Mouse (Mus musculus): ENCODE results near the gene Olfr884. TPM values are rescaled to one million over a fixed set of nuclear protein-coding genes. Genes with fewer than 3 reads are reported as not detected.

The Olfr884 gene
- polyA plus RNA-seq (2015; fragmentation: Nextera tagmentation; extraction: Ambion mirVana): not detected in 2 replicates

GRCm38 (mm10) chr9:38046255-38046654 is at the start of gene Olfr884:
TSS of gene Olfr884 (plus strand) at chr9:38046555.
- Histone ChIP-seq H3K4me1 (no peaks in the 10 kb centered on the region), H3K27me3 (replicated peaks) (no peaks in the 10 kb centered on the region), H3K4me3 (no peak within 1 kb of the TSS), H3K27ac (replicated peaks) (no peak within 1 kb of the TSS), H3K9ac (no peak within 1 kb of the TSS), H3K9me3 (no peaks in the 10 kb centered on the region), H3K4me2 (no peak within 1 kb of the TSS), H3K36me3 (no peaks in the 10 kb centered on the region)
- WGBS: 41% methylated on average over 1 of the region's 1 CpGs
- no peak for ATAC-seq (ENCODE audit: extremely low read depth, insufficient number of reproducible peaks, low FRiP score, low TSS enrichment)

- Histone ChIP-seq H3K27me3 (replicated peaks) (no peaks in the 10 kb centered on the region), H3K9me3 (no peaks in the 10 kb centered on the region), H3K4me2 (no peak overlapping the region), H3K27ac (replicated peaks) (no peak overlapping the region), H3K36me3 (no peaks in the 10 kb centered on the region), H3K9ac (no peak overlapping the region), H3K4me3 (no peak overlapping the region), H3K4me1 (no peaks in the 10 kb centered on the region)
- ATAC-seq (ENCODE audit: extremely low read depth, insufficient number of reproducible peaks, low FRiP score, low TSS enrichment): no peak
- WGBS: 37% methylated on average over 2 of the region's 2 CpGs
Observed at GRCm38 (mm10) chr9:37998581-37999204, 47.7 kb upstream of the Olfr884 start.

GRCm38 (mm10) chr9:38000021-38000420 is 46.3 kb upstream of the Olfr884 start:
- Histone ChIP-seq H3K4me3 (no peak overlapping the region), H3K27ac (replicated peaks) (no peak overlapping the region), H3K27me3 (replicated peaks) (no peaks in the 10 kb centered on the region), H3K9ac (no peak overlapping the region), H3K36me3 (no peaks in the 10 kb centered on the region), H3K4me2 (no peak overlapping the region), H3K9me3 (no peaks in the 10 kb centered on the region), H3K4me1 (no peaks in the 10 kb centered on the region)
- ATAC-seq (ENCODE audit: extremely low read depth, insufficient number of reproducible peaks, low FRiP score, low TSS enrichment): no peak
- WGBS: 38% methylated on average over 1 of the region's 1 CpGs

- 76% methylated on average over 1 of the region's 1 CpGs for WGBS
Observed at GRCm38 (mm10) chr9:38025508-38025907, 20.8 kb upstream of the Olfr884 start, which contains the start of gene Olfr883. TSS of gene Olfr883 (plus strand) at chr9:38025808.

GRCm38 (mm10) chr9:38061022-38061421 is 14.7 kb downstream of the Olfr884 start, which contains the start of gene Olfr885:
TSS of gene Olfr885 (plus strand) at chr9:38061322.
- Histone ChIP-seq H3K4me3 (no peak within 1 kb of the TSS), H3K27me3 (replicated peaks) (no peaks in the 10 kb centered on the region), H3K9me3 (no peaks in the 10 kb centered on the region), H3K9ac (no peak within 1 kb of the TSS), H3K4me1 (no peaks in the 10 kb centered on the region), H3K4me2 (no peak within 1 kb of the TSS), H3K36me3 (no peaks in the 10 kb centered on the region), H3K27ac (replicated peaks) (no peak within 1 kb of the TSS)
- WGBS: 71% methylated on average over 3 of the region's 3 CpGs
- no peak for ATAC-seq (ENCODE audit: extremely low read depth, insufficient number of reproducible peaks, low FRiP score, low TSS enrichment)

More at GRCm38 (mm10) chr9:38025508-38025907, 20.8 kb upstream of the Olfr884 start, which contains the start of gene Olfr883:
- no peak within 1 kb of the TSS for H3K27ac ChIP-seq (replicated peaks)
- H3K36me3 ChIP-seq: no peaks in the 10 kb centered on the region
- no peak within 1 kb of the TSS for H3K9ac ChIP-seq
- H3K4me1 ChIP-seq: no peaks in the 10 kb centered on the region
- H3K4me2 ChIP-seq: no peak within 1 kb of the TSS
- H3K27me3 ChIP-seq (replicated peaks): no peaks in the 10 kb centered on the region
- H3K4me3 ChIP-seq: no peak within 1 kb of the TSS
- no peak for ATAC-seq (ENCODE audit: extremely low read depth, insufficient number of reproducible peaks, low FRiP score, low TSS enrichment)
- H3K9me3 ChIP-seq: no peaks in the 10 kb centered on the region

- Histone ChIP-seq H3K9me3 (no peaks in the 10 kb centered on the region), H3K36me3 (no peaks in the 10 kb centered on the region), H3K4me2 (no peak within 1 kb of the TSS), H3K4me3 (no peak within 1 kb of the TSS), H3K27ac (replicated peaks) (no peak within 1 kb of the TSS), H3K4me1 (no peaks in the 10 kb centered on the region), H3K27me3 (replicated peaks) (no peaks in the 10 kb centered on the region), H3K9ac (no peak within 1 kb of the TSS)
- WGBS: 63% methylated on average over 1 of the region's 1 CpGs
- ATAC-seq (ENCODE audit: extremely low read depth, insufficient number of reproducible peaks, low FRiP score, low TSS enrichment): no peak
Observed at GRCm38 (mm10) chr9:38083772-38084171, 37.4 kb downstream of the Olfr884 start, which contains the start of gene Olfr887. TSS of gene Olfr887 (plus strand) at chr9:38084072.

Other genes with a start within 250 kb of the Olfr884 start
- not detected in 2 replicates for gene Olfr876, start 243.5 kb upstream of the Olfr884 start, polyA plus RNA-seq (2015; fragmentation: Nextera tagmentation; extraction: Ambion mirVana)
- not detected in 2 replicates for gene Olfr877, start 192.3 kb upstream of the Olfr884 start, polyA plus RNA-seq (2015; fragmentation: Nextera tagmentation; extraction: Ambion mirVana)
- gene Olfr145, start 149.8 kb upstream of the Olfr884 start, polyA plus RNA-seq (2015; fragmentation: Nextera tagmentation; extraction: Ambion mirVana): not detected in 2 replicates
- gene Olfr878, start 128.7 kb upstream of the Olfr884 start, polyA plus RNA-seq (2015; fragmentation: Nextera tagmentation; extraction: Ambion mirVana): not detected in 2 replicates
- not detected in 2 replicates for gene Olfr881, start 54.7 kb upstream of the Olfr884 start, polyA plus RNA-seq (2015; fragmentation: Nextera tagmentation; extraction: Ambion mirVana)
- not detected in 2 replicates for gene Olfr883, start 20.7 kb upstream of the Olfr884 start, polyA plus RNA-seq (2015; fragmentation: Nextera tagmentation; extraction: Ambion mirVana)
- gene Olfr885, start 14.8 kb downstream of the Olfr884 start, polyA plus RNA-seq (2015; fragmentation: Nextera tagmentation; extraction: Ambion mirVana): not detected in 2 replicates
- gene Olfr887, start 37.5 kb downstream of the Olfr884 start, polyA plus RNA-seq (2015; fragmentation: Nextera tagmentation; extraction: Ambion mirVana): not detected in 2 replicates
- not detected in 2 replicates for gene Olfr888, start 61.6 kb downstream of the Olfr884 start, polyA plus RNA-seq (2015; fragmentation: Nextera tagmentation; extraction: Ambion mirVana)
- 0.04 TPM in 1 of 2 replicates, not detected in the other for gene Olfr889, start 68.6 kb downstream of the Olfr884 start, polyA plus RNA-seq (2015; fragmentation: Nextera tagmentation; extraction: Ambion mirVana)
- not detected in 2 replicates for gene Olfr890, start 96.0 kb downstream of the Olfr884 start, polyA plus RNA-seq (2015; fragmentation: Nextera tagmentation; extraction: Ambion mirVana)
- gene Olfr891, start 134.3 kb downstream of the Olfr884 start, polyA plus RNA-seq (2015; fragmentation: Nextera tagmentation; extraction: Ambion mirVana): not detected in 2 replicates
- not detected in 2 replicates for gene Olfr893, start 161.8 kb downstream of the Olfr884 start, polyA plus RNA-seq (2015; fragmentation: Nextera tagmentation; extraction: Ambion mirVana)
- not detected in 2 replicates for gene Olfr894, start 171.5 kb downstream of the Olfr884 start, polyA plus RNA-seq (2015; fragmentation: Nextera tagmentation; extraction: Ambion mirVana)
- not detected in 2 replicates for gene Olfr143, start 206.2 kb downstream of the Olfr884 start, polyA plus RNA-seq (2015; fragmentation: Nextera tagmentation; extraction: Ambion mirVana)
- gene Olfr895, start 221.3 kb downstream of the Olfr884 start, polyA plus RNA-seq (2015; fragmentation: Nextera tagmentation; extraction: Ambion mirVana): not detected in 2 replicates
- gene Olfr896-ps1, start 244.6 kb downstream of the Olfr884 start, polyA plus RNA-seq (2015; fragmentation: Nextera tagmentation; extraction: Ambion mirVana): not detected in 2 replicates